Mouse (Mus musculus) olfactory bulb, adult 2 months (tissue): ENCODE measurements around the gene Smarcc2. TPM values are rescaled to one million over a fixed set of nuclear protein-coding genes. Genes with fewer than 3 reads are reported as not detected.
A peak's percentile ranks its signal among the peaks of the same experiment; 100 is the strongest.

ENCODE experiments used
- H3K27ac ChIP-seq: fragments of 200-500 bp; 2 replicates; pipeline ENCODE4 v1.5.1; 2012; ENCODE audit warnings: low read depth, low read length; ENCODE audit not compliant: insufficient read depth
- H3K4me1 ChIP-seq: fragments of 200-500 bp; 2 replicates; pipeline ENCODE4 v1.6.1; 2012; ENCODE audit warnings: low read length; ENCODE audit not compliant: control insufficient read depth, insufficient read depth
- H3K4me3 ChIP-seq: fragments of 200-500 bp; 2 replicates; pipeline ENCODE4 v1.5.1; 2012; ENCODE audit warnings: mild to moderate bottlenecking, low read depth, low read length, moderate library complexity; ENCODE audit not compliant: insufficient read depth
- CTCF ChIP-seq: fragments of 200-500 bp; IDR thresholded peaks from 2 replicates; pipeline ENCODE4 v1.5.1; 2012; ENCODE audit warnings: low read depth, mild to moderate bottlenecking, low read length, moderate library complexity; ENCODE audit not compliant: insufficient read depth
- POLR2A ChIP-seq: fragments of 200-500 bp; IDR thresholded peaks from 2 replicates; pipeline ENCODE4 v1.6.1; 2012; ENCODE audit warnings: mild to moderate bottlenecking, low read depth, low read length, moderate library complexity; ENCODE audit not compliant: insufficient read depth
- WGBS: fragments of 180-500 bp; shearing (Covaris S2); methylation state at CpG from one replicate; pipeline ENCODE4 v1.1.7; 2018; 5-methylcytosine and 5-hydroxymethylcytosine counted together
- polyA plus RNA-seq: library from polyadenylated mRNA; stranded (reverse); fragments of >200 nt; gene quantifications from 2 replicates; pipeline ENCODE4 v1.2.4, GENCODE M21; 2012; ENCODE audit warnings: low replicate concordance; ENCODE audit not compliant: missing spikeins, insufficient read depth, insufficient read length

Smarcc2 gene
- polyA plus RNA-seq, 1 experiment: 251 TPM

GRCm38 (mm10) chr10:128438675-128439279 is 20.3 kb upstream of the Smarcc2 start:
- Histone ChIP-seq H3K4me3 (no peak overlapping the region), H3K4me1 (peaks cover 19% of the 10 kb centered on the region), H3K27ac (peak overlapping the region; percentile 42)
- no peak for TF ChIP-seq CTCF
- no peak for TF ChIP-seq POLR2A
- 40% methylated on average over 10 of the region's 10 CpGs for WGBS

DNA sequence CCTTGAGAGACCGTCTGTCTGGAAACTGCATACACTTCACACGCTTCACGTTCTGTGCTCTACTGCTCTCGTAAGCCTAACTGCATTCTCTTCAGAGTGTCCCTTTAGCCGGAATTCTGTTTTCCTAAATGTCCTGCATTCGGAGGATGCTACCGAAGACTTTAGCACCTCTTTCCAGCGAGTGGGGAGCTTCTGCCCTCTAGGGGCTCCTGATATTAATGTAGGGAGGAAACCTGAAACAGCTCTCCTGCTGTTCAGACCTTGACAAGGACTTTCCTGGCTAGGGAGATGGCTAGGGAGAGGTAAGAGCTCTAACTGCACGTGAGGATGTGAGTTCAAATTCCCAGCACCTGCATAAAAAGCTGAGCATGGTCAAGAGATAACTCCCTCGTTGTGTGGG is 18.6 kb upstream of the Smarcc2 start:
- no peak for TF ChIP-seq CTCF
- no peak for TF ChIP-seq POLR2A
- peaks cover 15% of the 10 kb centered on the region for H3K4me1 ChIP-seq
- WGBS: 41% methylated on average over 10 of the region's 10 CpGs
- H3K4me3 ChIP-seq: no peak overlapping the region
- no peak overlapping the region for H3K27ac ChIP-seq

DNA sequence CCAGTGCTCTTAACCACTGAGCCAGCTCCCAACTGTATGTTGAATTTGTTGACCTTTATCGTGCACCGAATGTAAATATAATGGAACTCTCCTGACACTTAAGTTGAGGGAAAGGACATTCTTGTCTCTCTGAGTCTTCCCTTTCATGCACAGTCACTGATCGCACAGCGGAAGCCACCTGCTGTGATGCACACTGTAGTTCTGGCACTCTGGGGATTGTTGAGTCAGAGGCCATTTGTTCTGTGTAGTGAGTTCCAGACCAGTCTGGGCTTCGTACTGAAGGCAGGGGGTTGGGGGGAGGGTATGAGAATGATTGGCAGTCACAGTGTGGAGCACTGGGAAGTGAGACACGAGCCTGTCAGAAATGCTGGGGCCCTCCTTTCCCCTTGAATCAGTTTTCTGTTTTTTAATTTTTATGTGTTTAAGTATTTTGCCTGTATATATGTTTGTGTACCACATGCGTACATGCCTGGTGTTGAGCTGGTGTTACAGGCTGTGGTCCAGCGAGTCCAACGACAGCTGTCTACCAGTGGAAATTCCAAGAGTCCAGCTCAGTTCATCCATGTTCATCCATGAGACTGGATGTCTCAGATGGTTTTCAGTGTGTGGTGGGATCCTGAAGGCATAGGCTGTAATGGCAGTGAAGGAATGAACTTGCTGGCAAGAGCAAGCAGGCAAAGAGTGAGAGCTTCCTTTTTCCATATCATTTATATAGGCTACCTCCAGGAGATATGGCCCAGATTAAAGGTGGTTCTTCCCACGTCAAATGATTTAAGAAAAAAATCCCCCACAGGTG is 17.5 kb upstream of the Smarcc2 start:
- TF ChIP-seq POLR2A: no peak
- no peak for TF ChIP-seq CTCF
- no peak overlapping the region for H3K4me3 ChIP-seq
- H3K27ac ChIP-seq: no peak overlapping the region; the same call in 1 of the 2 replicates
- WGBS: 71% methylated on average over 10 of the region's 10 CpGs
- peaks cover 14% of the 10 kb centered on the region for H3K4me1 ChIP-seq

DNA sequence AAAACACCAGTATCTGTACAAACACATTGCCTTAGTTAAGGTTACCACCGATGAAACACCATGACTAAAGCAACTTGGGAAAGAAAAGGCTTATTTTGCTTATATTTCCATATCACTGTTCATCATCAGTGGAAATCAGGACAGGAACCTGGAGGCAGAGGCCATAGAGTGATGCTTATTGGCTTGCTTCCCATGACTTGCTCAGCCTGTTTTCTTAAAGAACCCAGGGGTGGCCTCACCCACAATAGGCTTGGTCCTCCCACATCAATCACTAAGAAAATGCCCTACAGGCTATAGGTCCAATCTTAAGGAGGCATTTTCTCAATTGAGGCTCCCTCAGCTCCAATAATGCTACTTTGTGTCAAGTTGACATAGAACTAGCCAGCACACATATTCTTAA is 16.3 kb upstream of the Smarcc2 start:
- no peak for TF ChIP-seq POLR2A
- no peak for TF ChIP-seq CTCF
- H3K4me1 ChIP-seq: peaks cover 14% of the 10 kb centered on the region
- H3K4me3 ChIP-seq: no peak overlapping the region
- 56% methylated on average over 1 of the region's 1 CpGs for WGBS
- no peak overlapping the region for H3K27ac ChIP-seq

DNA sequence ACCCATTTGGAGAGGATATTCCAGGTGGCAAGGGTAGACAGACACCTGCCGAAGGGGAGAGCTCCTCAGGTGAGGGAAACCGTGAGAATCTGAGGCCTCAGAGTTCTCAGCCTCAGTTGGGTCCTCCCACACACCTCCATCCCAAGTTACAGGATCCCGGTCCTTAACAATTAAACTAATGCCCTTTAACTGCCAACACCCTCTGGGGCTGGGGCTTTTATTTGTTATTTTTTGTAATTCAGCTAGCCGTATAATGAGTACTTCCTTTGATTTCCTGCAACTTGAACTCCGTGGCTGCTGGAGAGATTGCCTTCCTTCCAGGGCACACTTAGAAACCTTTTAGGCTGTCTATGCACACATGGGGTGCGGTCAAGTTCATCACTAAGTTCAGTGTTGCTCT is 14.7 kb upstream of the Smarcc2 start:
- Histone ChIP-seq H3K4me1 (peaks cover 1% of the 10 kb centered on the region; the same call in 1 of the 2 replicates), H3K27ac (no peak overlapping the region), H3K4me3 (no peak overlapping the region)
- WGBS: 49% methylated on average over 6 of the region's 6 CpGs
- TF ChIP-seq POLR2A: no peak
- TF ChIP-seq CTCF: no peak

DNA sequence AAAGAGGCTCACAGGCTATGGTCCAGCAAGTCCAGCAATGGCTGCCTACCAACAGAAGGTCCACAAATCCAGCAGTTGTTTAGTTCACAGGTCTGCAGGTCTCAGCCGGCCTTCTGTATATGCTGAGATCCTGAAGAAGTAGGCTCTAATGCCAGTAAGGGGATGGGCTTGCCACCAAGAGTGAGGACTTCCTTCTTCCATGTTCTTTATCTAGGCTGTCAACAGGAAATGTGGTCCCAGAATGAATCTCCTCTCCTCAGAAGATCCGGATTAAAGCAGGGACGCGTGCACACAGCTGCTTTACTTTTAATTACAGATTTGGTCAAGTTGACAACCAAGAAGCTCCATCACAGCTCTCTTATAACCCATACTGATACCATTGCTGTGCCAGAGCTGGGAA is 13.6 kb upstream of the Smarcc2 start:
- Histone ChIP-seq H3K4me3 (no peak overlapping the region), H3K27ac (no peak overlapping the region), H3K4me1 (no peaks in the 10 kb centered on the region)
- TF ChIP-seq CTCF: no peak
- TF ChIP-seq POLR2A: no peak
- WGBS: 53% methylated on average over 4 of the region's 4 CpGs

DNA sequence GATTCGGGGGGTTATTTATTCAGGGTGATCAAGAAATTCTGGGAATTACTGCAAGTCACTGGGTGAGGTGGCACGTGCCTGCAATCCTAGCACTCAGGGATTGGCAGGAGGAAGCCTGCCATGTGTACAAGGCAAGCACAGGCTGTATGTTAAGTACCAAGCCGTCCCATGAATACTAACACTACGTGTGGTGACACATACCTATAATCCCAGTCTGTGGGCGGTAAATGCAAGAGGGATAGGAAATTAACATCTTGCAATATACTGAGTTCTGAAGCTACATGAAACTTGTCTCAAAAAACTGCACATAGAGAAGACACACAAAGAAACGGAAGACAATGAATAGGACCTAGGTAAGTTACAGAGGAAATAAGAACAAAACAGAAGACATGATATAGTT is 8.0 kb upstream of the Smarcc2 start:
- Histone ChIP-seq H3K4me1 (no peaks in the 10 kb centered on the region), H3K4me3 (no peak overlapping the region), H3K27ac (no peak overlapping the region)
- 77% methylated on average over 6 of the region's 6 CpGs for WGBS
- TF ChIP-seq POLR2A (no peak), CTCF (no peak)

GRCm38 (mm10) chr10:128454471-128454870 is 4.6 kb upstream of the Smarcc2 start:
- Histone ChIP-seq H3K4me1 (no peaks in the 10 kb centered on the region), H3K4me3 (no peak overlapping the region), H3K27ac (no peak overlapping the region)
- 83% methylated on average over 3 of the region's 3 CpGs for WGBS
- no peak for TF ChIP-seq CTCF

DNA sequence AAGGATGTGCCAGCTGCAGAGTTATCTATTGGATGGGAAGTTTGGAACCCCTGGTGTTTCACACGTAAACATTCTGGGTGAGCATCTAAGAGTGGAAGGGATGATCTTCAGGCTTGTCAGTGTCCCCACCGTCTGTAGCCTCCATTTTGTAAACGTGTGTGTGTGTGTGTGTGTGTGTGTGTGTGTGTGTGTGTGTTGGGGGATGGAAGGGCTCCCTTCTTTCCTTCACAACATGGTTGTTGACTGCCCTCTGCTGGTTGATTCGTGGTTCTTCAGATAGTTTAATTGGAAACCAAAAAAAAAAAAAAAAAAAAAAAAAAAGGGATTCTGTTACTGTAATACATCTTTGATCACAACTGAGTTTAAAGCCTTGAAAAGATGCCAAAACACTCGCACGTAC is 3.8 kb upstream of the Smarcc2 start:
- peaks cover under 1% of the 10 kb centered on the region; the same call in 1 of the 2 replicates for H3K4me1 ChIP-seq
- WGBS: 1% methylated on average over 6 of the region's 6 CpGs
- H3K4me3 ChIP-seq: no peak overlapping the region
- TF ChIP-seq POLR2A (no peak), CTCF (0 out of 2 replicates have a peak, but pooled peaks have one; percentile 24)
- no peak overlapping the region for H3K27ac ChIP-seq

DNA sequence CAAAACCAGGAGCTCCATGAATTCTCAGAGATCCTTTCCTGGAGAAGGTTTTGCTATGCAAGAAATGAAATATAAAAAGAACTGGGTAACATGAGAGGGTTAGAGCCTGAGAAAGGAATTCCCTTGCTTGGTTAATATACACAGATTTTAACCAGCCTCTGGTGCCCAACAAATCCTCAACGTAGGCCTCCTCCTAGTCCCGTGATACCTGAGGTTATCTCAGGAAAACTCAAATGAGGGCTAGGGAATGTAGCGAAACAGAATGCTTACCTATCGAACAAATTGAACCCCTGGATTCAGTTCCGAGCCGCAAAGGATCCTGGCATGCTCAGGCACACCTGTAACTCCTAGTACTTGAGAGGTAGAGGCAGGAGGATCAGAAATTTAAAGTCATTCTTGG is 1.4 kb upstream of the Smarcc2 start:
- Histone ChIP-seq H3K4me3 (no peak overlapping the region), H3K27ac (no peak overlapping the region), H3K4me1 (peaks cover 7% of the 10 kb centered on the region)
- TF ChIP-seq CTCF: no peak
- no peak for TF ChIP-seq POLR2A
- WGBS: 93% methylated on average over 6 of the region's 6 CpGs
